Mouse (Mus musculus): Measurements from ENCODE around the gene Lyg1. TPM values are rescaled to one million over a fixed set of nuclear protein-coding genes. Genes with fewer than 3 reads are reported as not detected.

Lyg1 gene
- polyA plus RNA-seq (2012; rRNA removed): 1.8 and 16.3 TPM in 2 replicates

DNA sequence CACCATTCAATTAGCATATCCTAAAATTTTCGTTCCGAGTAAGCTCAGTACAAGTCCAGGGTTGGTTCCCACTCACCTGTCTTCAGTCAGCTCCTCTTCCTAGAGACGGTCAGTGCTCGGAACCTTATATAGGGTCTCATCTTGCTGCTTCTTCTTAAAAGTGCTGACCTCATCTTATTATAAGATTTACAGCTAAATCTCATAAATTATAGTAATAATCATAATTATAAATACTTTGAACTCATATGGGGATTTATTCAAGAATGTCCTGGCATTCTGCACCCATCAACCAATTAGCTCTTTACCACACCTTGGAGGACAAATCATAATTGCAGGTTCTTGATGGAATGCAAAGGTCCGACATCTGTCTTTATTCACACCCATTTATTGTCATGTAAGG, at the start of gene Lyg1:
Gene Lyg1, minus strand, starts transcription at position 101 of the 400 bp plus-strand sequence.

DNA sequence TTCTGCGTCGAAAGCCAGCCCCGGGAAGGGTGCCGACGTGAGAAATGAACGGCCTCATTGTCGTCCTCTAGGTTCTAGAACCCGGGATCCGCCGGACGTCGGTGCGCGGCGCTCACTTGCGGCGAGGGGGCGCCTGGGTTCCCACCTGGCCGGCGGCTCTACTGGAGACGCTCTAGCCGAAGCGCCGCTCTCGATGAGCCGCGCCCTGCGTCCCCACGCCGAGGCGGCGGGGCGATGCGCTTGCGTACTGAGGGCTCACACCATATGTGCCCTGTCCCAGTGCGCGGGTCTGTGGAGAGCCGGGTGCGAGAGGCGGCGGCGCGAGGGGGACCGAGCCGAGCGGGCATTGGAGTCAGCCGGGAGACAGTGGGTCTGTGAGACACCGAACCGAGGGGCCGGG, 40.3 kb upstream of the Lyg1 start, which contains the start of the genes Txndc9 and Eif5b:
Gene Txndc9, minus strand, starts transcription at position 27 of the 400 bp plus-strand sequence.
Gene Eif5b, plus strand, starts transcription at position 144 of the 400 bp plus-strand sequence.

DNA sequence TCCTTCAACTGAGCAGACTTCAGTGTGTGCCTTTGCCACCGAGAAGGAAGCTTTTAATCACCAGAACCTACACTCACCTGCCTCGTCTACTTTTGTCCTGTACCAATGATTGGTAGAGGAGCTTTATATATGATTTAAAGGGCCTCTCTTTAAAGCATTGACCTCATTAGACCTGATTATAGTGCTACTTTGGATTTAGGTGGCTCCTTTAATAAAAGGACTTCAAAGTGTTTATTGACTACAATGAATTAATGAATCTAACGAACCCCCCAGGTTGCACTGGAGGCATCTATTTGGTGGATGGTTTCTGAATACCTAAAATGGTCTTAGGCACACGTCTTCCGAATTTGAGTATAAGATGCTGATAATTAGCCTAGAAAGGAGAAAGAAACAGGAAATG, 41.2 kb downstream of the Lyg1 start, which contains the start of gene Lyg2:
Gene Lyg2, minus strand, starts transcription at position 101 of the 400 bp plus-strand sequence.

Other genes with a start within 250 kb of the Lyg1 start
- gene 2010300C02Rik, start 237.7 kb downstream of the Lyg1 start, polyA plus RNA-seq (2012; rRNA removed): 10.8 and 11.0 TPM in 2 replicates
- gene Tsga10, start 91.3 kb downstream of the Lyg1 start, polyA plus RNA-seq (2012; rRNA removed): 0.03 and 0.08 TPM in 2 replicates
- 0.15 and 0.25 TPM in 2 replicates for gene Lipt1, start 86.0 kb downstream of the Lyg1 start, polyA plus RNA-seq (2012; rRNA removed)
- 1.2 TPM in 2 replicates for gene Mitd1, start 67.3 kb downstream of the Lyg1 start, polyA plus RNA-seq (2012; rRNA removed)
- gene Mrpl30, start 67.3 kb downstream of the Lyg1 start, polyA plus RNA-seq (2012; rRNA removed): 15.6 and 21.5 TPM in 2 replicates
- not detected in 2 replicates for gene Lyg2, start 41.3 kb downstream of the Lyg1 start, polyA plus RNA-seq (2012; rRNA removed)
- gene Txndc9, start 40.1 kb upstream of the Lyg1 start, polyA plus RNA-seq (2012; rRNA removed): 0.83 and 1.5 TPM in 2 replicates
- gene Eif5b, start 40.3 kb upstream of the Lyg1 start, polyA plus RNA-seq (2012; rRNA removed): 0.32 and 0.66 TPM in 2 replicates
- gene Rev1, start 172.0 kb upstream of the Lyg1 start, polyA plus RNA-seq (2012; rRNA removed): 0.91 and 1.5 TPM in 2 replicates